Mouse (Mus musculus) C2C12 (cell line): ENCODE measurements at regions not wholly inside any gene's neighbourhood (a gene's known extent, or its start where the extent isn't known, plus 50 kb on each side); places are given as distances from the start of the nearest gene placed in this dataset.

Source experiments
- CTCF ChIP-seq: IDR thresholded peaks from one replicate; pipeline ENCODE4 v1.5.1; 2011; ENCODE audit not compliant: control insufficient read depth, insufficient read depth, insufficient read length
- MAX ChIP-seq: IDR thresholded peaks from one replicate; pipeline ENCODE4 v1.6.1; 2011; ENCODE audit warnings: mild to moderate bottlenecking, control low read depth
- MYOD1 ChIP-seq: IDR thresholded peaks from one replicate; pipeline ENCODE4 v1.6.1; 2011; ENCODE audit warnings: low read depth; ENCODE audit not compliant: control insufficient read depth, insufficient read length
- USF1 ChIP-seq: IDR thresholded peaks from one replicate; pipeline ENCODE4 v1.6.1; 2011; ENCODE audit warnings: low read depth, mild to moderate bottlenecking, control low read depth, moderate library complexity

GRCm38 (mm10) chr2:78779949-78780348 is 88.0 kb upstream of the Ube2e3 start:
- no peak for TF ChIP-seq CTCF
- no peak for TF ChIP-seq MAX
- peak; percentile 63 for TF ChIP-seq MYOD1
- TF ChIP-seq USF1: no peak
